Mouse (Mus musculus): ENCODE measurements at regions not wholly inside any gene's neighbourhood (a gene's known extent, or its start where the extent isn't known, plus 50 kb on each side); places are given as distances from the start of the nearest gene placed in this dataset.

- no peak for DNase-seq (ENCODE audit: low read depth)
- TF ChIP-seq POLR2A (IDR thresholded peaks at IDR 0.05; ENCODE audit: borderline replicate concordance, extremely low read depth, insufficient read depth, insufficient read length, poor library complexity, severe bottlenecking) (no peak), CTCF (IDR thresholded peaks at IDR 0.05; ENCODE audit: borderline replicate concordance, extremely low read depth, insufficient read depth, insufficient read length) (no peak)
Measured at GRCm38 (mm10) chr4:26016071-26016470, 216.0 kb upstream of the Fut9 start.

GRCm38 (mm10) chr4:26000364-26000763 is 200.3 kb upstream of the Fut9 start:
- DNase-seq (ENCODE audit: low read depth), result peak; percentile 60
- TF ChIP-seq POLR2A (IDR thresholded peaks at IDR 0.05; ENCODE audit: borderline replicate concordance, extremely low read depth, insufficient read depth, insufficient read length, poor library complexity, severe bottlenecking) (no peak), CTCF (IDR thresholded peaks at IDR 0.05; ENCODE audit: borderline replicate concordance, extremely low read depth, insufficient read depth, insufficient read length) (no peak)

GRCm38 (mm10) chr4:25998561-25998960 is 198.5 kb upstream of the Fut9 start:
- no peak for DNase-seq (ENCODE audit: low read depth)
- no peak for TF ChIP-seq POLR2A (IDR thresholded peaks at IDR 0.05; ENCODE audit: borderline replicate concordance, extremely low read depth, insufficient read depth, insufficient read length, poor library complexity, severe bottlenecking)
- no peak for TF ChIP-seq CTCF (IDR thresholded peaks at IDR 0.05; ENCODE audit: borderline replicate concordance, extremely low read depth, insufficient read depth, insufficient read length)

- no peak for TF ChIP-seq POLR2A (IDR thresholded peaks at IDR 0.05; ENCODE audit: borderline replicate concordance, extremely low read depth, insufficient read depth, insufficient read length, poor library complexity, severe bottlenecking)
- no peak for TF ChIP-seq CTCF (IDR thresholded peaks at IDR 0.05; ENCODE audit: borderline replicate concordance, extremely low read depth, insufficient read depth, insufficient read length)
- DNase-seq (ENCODE audit: low read depth), result peak; percentile 25
Measured at GRCm38 (mm10) chr4:25955696-25956348, 155.8 kb upstream of the Fut9 start.

DNA sequence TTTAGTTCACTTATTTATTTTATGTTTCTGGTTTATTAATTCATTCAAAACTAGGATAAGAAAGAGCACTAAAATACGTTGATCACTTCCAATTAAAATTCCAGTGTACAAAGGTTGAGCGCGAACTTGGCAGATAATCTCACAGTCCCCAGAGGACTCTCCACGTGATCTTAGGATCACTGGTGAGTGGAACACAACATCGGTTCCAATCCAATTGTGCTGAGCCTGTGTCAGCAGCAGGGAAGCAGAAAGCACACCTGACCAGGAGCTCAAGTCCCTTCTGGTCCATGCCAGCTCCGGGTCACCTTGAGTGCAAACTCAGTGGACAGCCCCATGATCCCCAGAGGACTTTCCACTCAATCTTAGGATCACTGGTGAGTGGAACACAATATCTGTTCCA is 132.5 kb upstream of the Fut9 start:
- no peak for DNase-seq (ENCODE audit: low read depth)

GRCm38 (mm10) chr4:25895381-25895980 is 95.4 kb upstream of the Fut9 start:
- TF ChIP-seq POLR2A (IDR thresholded peaks at IDR 0.05; ENCODE audit: borderline replicate concordance, extremely low read depth, insufficient read depth, insufficient read length, poor library complexity, severe bottlenecking), result no peak
- TF ChIP-seq CTCF (IDR thresholded peaks at IDR 0.05; ENCODE audit: borderline replicate concordance, extremely low read depth, insufficient read depth, insufficient read length), result no peak
- DNase-seq (ENCODE audit: low read depth), result no peak

More for the DNA sequence above, 132.5 kb upstream of the Fut9 start:
- no peak for TF ChIP-seq CTCF (IDR thresholded peaks at IDR 0.05; ENCODE audit: borderline replicate concordance, extremely low read depth, insufficient read depth, insufficient read length)
- TF ChIP-seq POLR2A (IDR thresholded peaks at IDR 0.05; ENCODE audit: borderline replicate concordance, extremely low read depth, insufficient read depth, insufficient read length, poor library complexity, severe bottlenecking), result no peak

DNA sequence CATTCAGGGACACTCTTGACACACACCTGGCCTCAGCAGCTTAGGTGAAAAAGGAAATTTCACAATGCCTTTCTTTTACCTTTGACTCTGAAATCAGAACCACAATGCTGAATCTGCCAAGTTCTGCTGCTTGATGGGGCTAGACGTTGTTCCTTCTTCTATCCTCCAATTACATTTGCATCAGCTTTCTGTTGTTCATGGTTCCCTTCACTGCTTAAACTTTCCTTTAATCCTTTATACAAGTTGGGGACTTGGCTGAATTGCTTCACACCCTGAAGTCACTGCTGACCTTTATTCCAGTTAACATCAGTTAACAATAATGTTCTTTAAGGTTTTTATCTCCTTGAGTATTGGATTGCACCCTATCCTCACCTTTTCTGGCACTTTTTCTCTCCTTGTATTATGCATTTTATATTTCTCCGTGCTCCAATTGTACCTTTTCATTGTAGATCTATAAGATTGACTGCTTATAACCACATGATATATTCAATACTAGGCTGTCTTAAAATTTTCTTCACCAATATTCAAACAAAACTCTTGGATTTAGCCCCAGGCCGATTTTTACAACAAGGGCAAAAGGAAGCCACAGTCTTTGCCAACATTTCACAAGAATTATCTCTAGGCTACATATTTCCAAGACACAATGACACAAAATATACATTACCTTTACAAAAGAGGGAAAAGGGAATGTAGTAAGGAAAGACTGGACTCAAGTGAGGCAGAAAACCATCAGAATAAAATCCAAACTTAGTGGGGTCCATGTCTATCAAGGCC is 92.0 kb upstream of the Fut9 start:
- no peak for DNase-seq (ENCODE audit: low read depth)
- TF ChIP-seq CTCF (IDR thresholded peaks at IDR 0.05; ENCODE audit: borderline replicate concordance, extremely low read depth, insufficient read depth, insufficient read length), result no peak
- TF ChIP-seq POLR2A (IDR thresholded peaks at IDR 0.05; ENCODE audit: borderline replicate concordance, extremely low read depth, insufficient read depth, insufficient read length, poor library complexity, severe bottlenecking), result no peak
